Mouse (Mus musculus): Measurements from ENCODE around the gene Upk3bl. TPM values are rescaled to one million over a fixed set of nuclear protein-coding genes. Genes with fewer than 3 reads are reported as not detected.
"Not testable (repeated sequence)": the region's sequence is repeated elsewhere in the genome, so short reads cannot be mapped to it uniquely, and the experiment has no call there.

Gene Upk3bl
- polyA plus RNA-seq, 1 experiment = not detected

- H3K4me1 ChIP-seq (ENCODE audit: control insufficient read depth) = peaks cover 9% of the 10 kb centered on the region
- H3K9me3 ChIP-seq (ENCODE audit: control insufficient read depth, low read length) = no peaks in the 10 kb centered on the region
- peaks cover 8% of the 10 kb centered on the region for H3K27me3 ChIP-seq (ENCODE audit: control insufficient read depth)
- H3K36me3 ChIP-seq (ENCODE audit: control insufficient read depth) = no peaks in the 10 kb centered on the region
- H3K4me3 ChIP-seq (replicated peaks) = no peak overlapping the region
- no peak for TF ChIP-seq GATA1 (IDR thresholded peaks at IDR 0.05; ENCODE audit: low read length)
- no peak for TF ChIP-seq TAL1 (IDR thresholded peaks at IDR 0.05; ENCODE audit: low read length)
These were observed 37.6 kb downstream of the Upk3bl start for GRCm38 (mm10) chr5:136091927-136092326.

GRCm38 (mm10) chr5:136094249-136095010, 40.1 kb downstream of the Upk3bl start:
- Histone ChIP-seq H3K9me3 (ENCODE audit: control insufficient read depth, low read length) (no peaks in the 10 kb centered on the region), H3K27me3 (ENCODE audit: control insufficient read depth) (peaks cover 5% of the 10 kb centered on the region), H3K4me3 (replicated peaks) (no peak overlapping the region), H3K4me1 (ENCODE audit: control insufficient read depth) (no peaks in the 10 kb centered on the region; the same call in 1 of the 2 replicates), H3K36me3 (ENCODE audit: control insufficient read depth) (no peaks in the 10 kb centered on the region)
- TF ChIP-seq GATA1 (IDR thresholded peaks at IDR 0.05; ENCODE audit: low read length) = no peak
- TF ChIP-seq TAL1 (IDR thresholded peaks at IDR 0.05; ENCODE audit: low read length) = no peak

- H3K27me3 ChIP-seq (ENCODE audit: control insufficient read depth) = peaks cover 5% of the 10 kb centered on the region
- H3K4me3 ChIP-seq (replicated peaks) = no peak overlapping the region
- no peaks in the 10 kb centered on the region for H3K9me3 ChIP-seq (ENCODE audit: control insufficient read depth, low read length)
- no peaks in the 10 kb centered on the region for H3K36me3 ChIP-seq (ENCODE audit: control insufficient read depth)
- no peak for TF ChIP-seq GATA1 (IDR thresholded peaks at IDR 0.05; ENCODE audit: low read length)
- no peak for TF ChIP-seq TAL1 (IDR thresholded peaks at IDR 0.05; ENCODE audit: low read length)
- no peaks in the 10 kb centered on the region; the same call in 1 of the 2 replicates for H3K4me1 ChIP-seq (ENCODE audit: control insufficient read depth)
These were observed 40.8 kb downstream of the Upk3bl start for GRCm38 (mm10) chr5:136095089-136095488.

- Histone ChIP-seq H3K9me3 (ENCODE audit: control insufficient read depth, low read length) (no peaks in the 10 kb centered on the region), H3K27me3 (ENCODE audit: control insufficient read depth) (peaks cover 5% of the 10 kb centered on the region), H3K4me3 (replicated peaks) (no peak overlapping the region), H3K36me3 (ENCODE audit: control insufficient read depth) (no peaks in the 10 kb centered on the region), H3K4me1 (ENCODE audit: control insufficient read depth) (peaks cover 8% of the 10 kb centered on the region)
- TF ChIP-seq GATA1 (IDR thresholded peaks at IDR 0.05; ENCODE audit: low read length) = no peak
- no peak for TF ChIP-seq TAL1 (IDR thresholded peaks at IDR 0.05; ENCODE audit: low read length)
These were observed 44.2 kb downstream of the Upk3bl start for GRCm38 (mm10) chr5:136098536-136098935.

GRCm38 (mm10) chr5:136102099-136102820, 48.0 kb downstream of the Upk3bl start:
- TF ChIP-seq TAL1 (IDR thresholded peaks at IDR 0.05; ENCODE audit: low read length) (no peak), GATA1 (IDR thresholded peaks at IDR 0.05; ENCODE audit: low read length) (no peak)
- Histone ChIP-seq H3K27me3 (ENCODE audit: control insufficient read depth) (no peaks in the 10 kb centered on the region; the same call in 1 of the 2 replicates), H3K9me3 (ENCODE audit: control insufficient read depth, low read length) (peaks cover 4% of the 10 kb centered on the region), H3K36me3 (ENCODE audit: control insufficient read depth) (no peaks in the 10 kb centered on the region), H3K4me3 (replicated peaks) (peak overlapping the region; percentile 27), H3K4me1 (ENCODE audit: control insufficient read depth) (peaks cover 8% of the 10 kb centered on the region)

GRCm38 (mm10) chr5:136104511-136104910, 50.2 kb downstream of the Upk3bl start:
- Histone ChIP-seq H3K4me1 (ENCODE audit: control insufficient read depth) (peaks cover 8% of the 10 kb centered on the region), H3K9me3 (ENCODE audit: control insufficient read depth, low read length) (peaks cover 4% of the 10 kb centered on the region), H3K36me3 (ENCODE audit: control insufficient read depth) (no peaks in the 10 kb centered on the region), H3K4me3 (replicated peaks) (no peak overlapping the region), H3K27me3 (ENCODE audit: control insufficient read depth) (no peaks in the 10 kb centered on the region; the same call in 1 of the 2 replicates)
- no peak for TF ChIP-seq TAL1 (IDR thresholded peaks at IDR 0.05; ENCODE audit: low read length)
- TF ChIP-seq GATA1 (IDR thresholded peaks at IDR 0.05; ENCODE audit: low read length) = no peak

GRCm38 (mm10) chr5:136108486-136108885, 54.2 kb downstream of the Upk3bl start:
- peaks cover 4% of the 10 kb centered on the region for H3K9me3 ChIP-seq (ENCODE audit: control insufficient read depth, low read length)
- H3K4me3 ChIP-seq (replicated peaks) = no peak overlapping the region
- H3K27me3 ChIP-seq (ENCODE audit: control insufficient read depth) = no peaks in the 10 kb centered on the region; the same call in 1 of the 2 replicates
- peaks cover 2% of the 10 kb centered on the region for H3K4me1 ChIP-seq (ENCODE audit: control insufficient read depth)
- H3K36me3 ChIP-seq (ENCODE audit: control insufficient read depth) = no peaks in the 10 kb centered on the region
- TF ChIP-seq GATA1 (IDR thresholded peaks at IDR 0.05; ENCODE audit: low read length) = no peak
- TF ChIP-seq TAL1 (IDR thresholded peaks at IDR 0.05; ENCODE audit: low read length) = no peak

- Histone ChIP-seq H3K36me3 (ENCODE audit: control insufficient read depth) (no peaks in the 10 kb centered on the region), H3K4me3 (replicated peaks) (no peak overlapping the region), H3K4me1 (ENCODE audit: control insufficient read depth) (peaks cover 2% of the 10 kb centered on the region), H3K9me3 (ENCODE audit: control insufficient read depth, low read length) (peaks cover 4% of the 10 kb centered on the region), H3K27me3 (ENCODE audit: control insufficient read depth) (no peaks in the 10 kb centered on the region; the same call in 1 of the 2 replicates)
- TF ChIP-seq GATA1 (IDR thresholded peaks at IDR 0.05; ENCODE audit: low read length) (no peak), TAL1 (IDR thresholded peaks at IDR 0.05; ENCODE audit: low read length) (no peak)
These were observed 54.8 kb downstream of the Upk3bl start for GRCm38 (mm10) chr5:136109042-136109441.

- H3K36me3 ChIP-seq (ENCODE audit: control insufficient read depth); H3K27me3 ChIP-seq (ENCODE audit: control insufficient read depth); H3K9me3 ChIP-seq (ENCODE audit: control insufficient read depth, low read length); H3K4me3 ChIP-seq (replicated peaks): not testable (repeated sequence)
- peaks cover 29% of the 10 kb centered on the region for H3K4me1 ChIP-seq (ENCODE audit: control insufficient read depth)
These were observed 59.3 kb downstream of the Upk3bl start for GRCm38 (mm10) chr5:136113546-136113945.

Other genes starting within 250 kb of the Upk3bl start
- not detected in 2 replicates for gene Srrm3, start 247.6 kb upstream of the Upk3bl start, polyA plus RNA-seq (2012)
- gene Hspb1, start 166.6 kb upstream of the Upk3bl start, polyA plus RNA-seq (2012) = 0.08 TPM in 1 of 2 replicates, not detected in the other
- gene Ywhag, start 119.9 kb upstream of the Upk3bl start, polyA plus RNA-seq (2012) = 5.0 and 5.6 TPM in 2 replicates
- gene Ssc4d, start 80.0 kb upstream of the Upk3bl start, polyA plus RNA-seq (2012) = 0.03 and 0.27 TPM in 2 replicates
- not detected in 2 replicates for gene Zp3, start 74.4 kb upstream of the Upk3bl start, polyA plus RNA-seq (2012)
- gene Dtx2, start 59.7 kb upstream of the Upk3bl start, polyA plus RNA-seq (2012) = 0.84 and 0.97 TPM in 2 replicates
- gene Upk3b, start 16.0 kb upstream of the Upk3bl start, polyA plus RNA-seq (2012) = not detected in 2 replicates
- 0.04 TPM in 2 replicates for gene Rasa4, start 29.4 kb downstream of the Upk3bl start, polyA plus RNA-seq (2012)
- 9.9 and 12.2 TPM in 2 replicates for gene Polr2j, start 62.1 kb downstream of the Upk3bl start, polyA plus RNA-seq (2012)
- gene Lrwd1, start 81.6 kb downstream of the Upk3bl start, polyA plus RNA-seq (2012) = 17.9 and 18.0 TPM in 2 replicates
- 4.8 and 5.1 TPM in 2 replicates for gene Alkbh4, start 81.7 kb downstream of the Upk3bl start, polyA plus RNA-seq (2012)
- gene Orai2, start 116.2 kb downstream of the Upk3bl start, polyA plus RNA-seq (2012) = 0.09 and 0.10 TPM in 2 replicates
- gene Prkrip1, start 144.5 kb downstream of the Upk3bl start, polyA plus RNA-seq (2012) = 7.3 and 7.9 TPM in 2 replicates
- gene Sh2b2, start 192.1 kb downstream of the Upk3bl start, polyA plus RNA-seq (2012) = 0.03 and 0.05 TPM in 2 replicates